Mouse (Mus musculus) embryonic fibroblast, embryonic 13.5 days (primary cell): ENCODE data around the gene Ptprd.

ENCODE experiments used
- CTCF ChIP-seq: IDR thresholded peaks from 2 replicates; pipeline ENCODE4 v1.5.1; 2011; ENCODE audit warnings: mild to moderate bottlenecking, control low read depth, low read length, moderate library complexity, borderline replicate concordance; ENCODE audit not compliant: insufficient read depth
- POLR2A ChIP-seq: IDR thresholded peaks from 2 replicates; pipeline ENCODE4 v1.6.1; 2011; ENCODE audit warnings: low read depth, mild to moderate bottlenecking, control low read depth, low read length, moderate library complexity

DNA sequence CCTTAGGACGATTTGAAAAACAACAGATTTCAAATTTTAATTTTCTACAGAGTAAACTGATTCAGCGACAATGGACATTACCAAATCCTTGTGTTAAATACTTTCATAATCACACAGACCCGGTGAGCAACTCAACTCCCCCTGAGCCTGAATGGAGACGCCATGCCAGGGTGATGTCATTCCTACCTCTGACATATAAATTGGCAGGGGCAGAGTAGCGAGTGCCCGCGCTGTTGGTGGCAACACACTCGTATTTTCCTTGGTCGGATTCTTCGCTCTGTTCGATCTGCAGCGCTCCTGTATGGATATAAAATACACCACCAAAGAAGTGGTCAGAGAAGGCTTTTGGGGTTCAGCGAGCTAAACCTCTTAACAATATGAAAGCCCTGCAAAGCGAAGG, 2075.1 kb downstream of the Ptprd start:
- TF ChIP-seq CTCF (no peak), POLR2A (no peak)
